In the genomic region with DNA sequence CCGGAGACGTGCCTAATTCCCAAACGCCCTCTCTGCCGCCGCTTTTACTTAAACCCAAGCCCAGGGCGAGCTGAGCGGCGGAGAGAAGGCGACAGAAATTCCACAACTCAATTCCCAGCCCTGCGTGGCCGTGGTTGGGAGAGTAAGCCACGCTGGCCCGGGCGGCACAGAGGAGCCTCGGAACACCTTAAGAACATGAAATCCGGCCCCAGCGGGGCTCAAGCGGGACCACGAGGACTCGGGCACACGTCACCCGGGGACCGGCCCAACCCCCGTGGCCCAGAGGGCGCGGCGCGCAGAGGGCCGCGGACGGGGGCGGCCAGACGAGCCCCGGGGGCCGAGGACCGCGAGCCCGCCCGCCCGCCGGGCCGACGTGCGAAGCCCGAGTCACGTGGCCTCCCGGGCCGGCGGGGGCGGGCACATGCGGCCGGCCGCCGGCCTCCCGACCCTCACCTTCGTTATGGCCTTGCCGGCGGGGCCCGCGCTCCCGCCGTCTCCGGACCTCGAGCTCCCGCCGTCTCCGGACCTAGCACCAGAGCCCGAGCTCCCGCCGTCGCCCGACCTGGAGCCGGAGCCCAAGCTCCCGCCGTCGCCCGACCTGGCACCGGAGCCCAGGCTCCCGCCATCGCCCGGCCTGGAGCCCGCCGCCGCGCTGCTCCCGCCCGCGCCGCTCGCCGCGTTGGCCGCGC, we compare ENCODE assay signal across 8 mouse cellular contexts. TPM values are rescaled to one million over a fixed set of nuclear protein-coding genes. Genes with fewer than 3 reads are reported as not detected.
DNase-seq lines count a peak whose midpoint lies in the region; ATAC-seq lines count a peak whose summit lies in the region.

No protein-coding gene starts in this region.

- peak; percentile 82 for DNase-seq in Muller cell, postnatal 12 days (ENCODE audit: inconsistent ontology term)
- peak; percentile 42 to 59 for DNase-seq in gastrocnemius, adult 8-10 months (ENCODE audit: low spot score in 2 of 2)
- DNase-seq in induced T-regulatory cell, adult 2 months (ENCODE audit: low read depth), result peak; percentile 73
- DNase-seq in left cerebral cortex, postnatal 25 days (ENCODE audit: low spot score in 2 of 2), result peak; percentile 34 to 51
- DNase-seq in right cerebral cortex, postnatal 25 days, result peak; percentile 60
- peak; percentile 65 for DNase-seq in urinary bladder, postnatal 36 days (ENCODE audit: low spot score in 2 of 2)

- intact Hi-C loops in left cerebral cortex, postnatal 25 days (cut with DNase I), result no loop called here

- ATAC-seq in common myeloid progenitor, adult 5-6 weeks (replicated peaks; ENCODE audit: low read depth, poor library complexity, severe bottlenecking), result peak; percentile 20; the same call in 1 of the 2 replicates
- peak; percentile 17 for ATAC-seq in megakaryocyte progenitor cell, adult 5-6 weeks (replicated peaks; ENCODE audit: poor library complexity)

RNA-seq across cellular contexts. Expression of a gene that starts 0.9 kb away (rescaled TPM):
- 165 and 181 TPM in 2 replicates for total RNA-seq in common myeloid progenitor, adult 5-6 weeks (2017)
- 100 to 1,000 TPM; 221 to 238 (median 225) TPM for total RNA-seq in gastrocnemius, adult 8-10 months (2022)
- 10 to 100 TPM; 77.9 to 79.0 TPM for total RNA-seq in left cerebral cortex, postnatal 25 days (2021)
- total RNA-seq in megakaryocyte progenitor cell, adult 5-6 weeks (2015), result 110 and 111 TPM in 2 replicates
- 154 and 193 TPM in 2 replicates for total RNA-seq in megakaryocyte progenitor cell, adult 5-6 weeks (2017)

RNA-seq across cellular contexts. Expression of a gene that starts 59.7 kb away (rescaled TPM):
- 193 and 242 TPM in 2 replicates for total RNA-seq in common myeloid progenitor, adult 5-6 weeks (2017)
- 1 to 10 TPM; 5.1 to 8.1 (median 6.4) TPM for total RNA-seq in gastrocnemius, adult 8-10 months (2022)
- 10 to 100 TPM; 19.4 to 19.5 TPM for total RNA-seq in left cerebral cortex, postnatal 25 days (2021)
- total RNA-seq in megakaryocyte progenitor cell, adult 5-6 weeks (2015), result 162 and 224 TPM in 2 replicates
- 204 and 227 TPM in 2 replicates for total RNA-seq in megakaryocyte progenitor cell, adult 5-6 weeks (2017)

RNA-seq across cellular contexts. Expression of a gene that starts 59.9 kb away (rescaled TPM):
- 3.7 and 4.2 TPM in 2 replicates for total RNA-seq in common myeloid progenitor, adult 5-6 weeks (2017)
- under 1 TPM in 1 of 4 experiments, not detected in 3; 0.19 TPM for total RNA-seq in gastrocnemius, adult 8-10 months (2022)
- not detected for total RNA-seq in left cerebral cortex, postnatal 25 days (2021)
- total RNA-seq in megakaryocyte progenitor cell, adult 5-6 weeks (2015), result 0.34 and 1.1 TPM in 2 replicates
- 1.1 and 1.7 TPM in 2 replicates for total RNA-seq in megakaryocyte progenitor cell, adult 5-6 weeks (2017)

Comparison
In these comparisons a context has a peak if more than half of its experiments do, and no peak if none do; other contexts are left out.
1. Peak in every context shown above with its lines: DNase-seq and ATAC-seq.